Mouse (Mus musculus) naive thymus-derived CD4-positive, alpha-beta T cell, adult 2 months (primary cell): ENCODE measurements around the gene Cox16.
A peak's percentile ranks its signal among the peaks of the same experiment; 100 is the strongest.
"Not testable (repeated sequence)": the region's sequence is repeated elsewhere in the genome, so short reads cannot be mapped to it uniquely, and the experiment has no call there.

ENCODE experiments used
- DNase-seq: peaks from one replicate; pipeline ENCODE4 v3.0.0-alpha.2; 2011; ENCODE audit warnings: low read depth

Cox16 gene

DNA sequence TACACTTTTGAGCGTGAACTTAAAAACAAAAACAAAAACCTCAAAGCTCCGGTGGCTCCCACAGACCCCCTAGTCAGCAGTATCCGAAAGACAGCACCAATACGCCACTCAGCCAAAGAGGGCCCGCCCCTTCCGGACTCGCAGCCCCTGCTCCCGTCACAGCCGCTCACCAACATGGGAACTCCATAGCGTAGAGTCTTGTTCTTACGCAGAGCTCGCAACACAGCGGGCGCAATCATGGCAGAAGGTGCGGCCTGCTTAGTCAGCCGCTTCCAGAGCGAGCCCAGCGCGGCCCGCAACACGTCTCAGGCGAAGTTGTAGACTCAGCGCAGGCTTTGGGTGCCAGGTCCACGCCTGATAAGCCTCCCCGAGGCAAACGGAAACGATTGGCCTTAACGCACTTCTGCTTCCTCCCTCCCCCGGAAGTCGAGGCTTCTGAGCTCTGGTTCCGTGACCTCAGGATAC is at the start of gene Cox16:
Gene Cox16 (minus strand): TSS at position 401 of the 465 bp plus-strand sequence.
- peak; percentile 90 for DNase-seq

DNA sequence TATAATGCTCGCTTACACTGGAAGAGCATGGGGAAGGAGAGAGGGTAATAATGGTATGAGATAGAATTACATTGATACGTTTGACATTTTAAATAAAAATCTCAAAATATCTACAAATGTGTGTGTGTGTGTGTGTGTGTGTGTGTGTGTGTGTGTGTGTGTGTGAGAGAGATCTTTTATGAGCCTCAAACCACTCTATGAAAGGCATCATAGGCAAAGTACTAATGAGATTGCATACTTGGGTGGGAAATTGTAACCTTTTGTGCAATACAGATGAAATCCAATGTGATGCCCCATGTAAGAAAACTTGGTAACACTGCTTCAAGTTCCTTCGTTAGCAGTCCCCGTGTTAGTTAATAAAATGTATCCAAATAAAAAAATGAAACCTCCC is 48.1 kb upstream of the Cox16 start:
- no peak for DNase-seq

DNA sequence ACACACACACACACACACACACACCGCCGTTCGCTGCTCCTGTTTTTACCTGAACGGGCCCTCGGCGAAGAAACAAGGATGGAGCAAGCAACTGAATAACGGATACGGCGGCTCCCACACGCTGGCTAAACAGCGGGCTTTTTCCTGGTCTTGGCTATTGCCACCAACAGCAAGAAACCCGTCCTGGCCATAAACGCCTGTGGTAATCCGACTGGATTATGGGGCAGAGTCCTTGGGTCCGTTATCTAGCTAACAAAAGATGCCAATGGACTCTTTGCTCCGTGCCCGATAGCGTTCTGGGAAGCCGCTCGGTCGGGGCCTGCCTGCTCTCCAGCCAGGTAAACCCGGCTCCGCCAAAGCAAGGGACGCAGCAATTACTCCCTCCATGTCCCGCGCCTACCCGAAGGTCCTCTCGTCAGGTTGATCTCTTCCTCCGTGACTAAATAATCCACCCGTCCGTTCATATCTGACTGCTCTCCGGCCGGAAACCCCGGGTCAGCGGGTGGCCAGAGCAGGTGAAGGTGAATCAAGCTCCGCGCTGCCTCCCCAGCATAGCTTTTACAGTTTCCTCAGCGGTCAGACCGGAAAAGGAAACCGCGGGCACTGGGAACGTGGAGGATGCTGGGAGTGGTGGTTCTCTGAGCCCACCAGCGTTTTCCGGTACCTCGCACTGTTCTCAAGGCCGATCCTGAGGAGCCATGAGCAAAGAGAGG is 47.5 kb upstream of the Cox16 start, which contains the start of the genes Gm20498 and Synj2bp:
Gene Gm20498 (minus strand): TSS at position 590 of the 713 bp plus-strand sequence.
Gene Synj2bp (minus strand): TSS at position 596 of the 713 bp plus-strand sequence.
- DNase-seq = peak; percentile 78

DNA sequence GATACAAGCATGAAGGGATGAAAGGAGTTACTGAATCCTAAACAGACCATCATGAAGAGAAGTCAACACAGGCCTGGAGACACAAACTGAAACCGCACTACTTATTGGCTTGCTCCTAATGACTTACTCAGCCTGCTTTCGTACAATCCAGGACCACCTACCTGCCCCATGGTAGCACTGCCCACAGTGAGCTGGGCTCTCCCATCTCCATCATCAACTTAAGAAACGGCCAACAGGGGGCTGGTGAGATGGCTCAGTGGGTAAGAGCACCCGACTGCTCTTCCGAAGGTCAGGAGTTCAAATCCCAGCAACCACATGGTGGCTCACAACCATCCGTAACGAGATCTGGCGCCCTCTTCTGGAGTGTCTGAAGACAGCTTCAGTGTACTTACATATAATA is 45.7 kb upstream of the Cox16 start:
- peak; percentile 15 for DNase-seq

DNA sequence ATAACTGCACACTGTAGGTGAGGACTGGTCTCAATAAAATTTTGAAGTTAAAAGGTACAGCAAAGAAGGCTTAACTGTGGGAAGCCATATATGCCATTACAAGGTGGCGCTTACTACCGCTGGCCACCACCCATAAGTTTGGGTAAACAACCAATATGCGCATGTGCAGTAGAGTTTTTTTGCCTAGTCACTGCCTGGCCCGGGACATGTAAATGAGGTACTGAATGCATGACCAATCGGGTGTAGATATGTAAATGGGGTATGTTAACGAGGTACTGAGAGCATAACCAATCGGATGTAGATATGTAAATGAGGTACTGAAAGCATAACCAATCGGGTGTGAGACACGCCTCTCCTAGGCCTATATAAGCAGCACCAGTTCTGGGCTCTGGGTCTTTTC is 12.0 kb upstream of the Cox16 start:
- not testable (repeated sequence) for DNase-seq

DNA sequence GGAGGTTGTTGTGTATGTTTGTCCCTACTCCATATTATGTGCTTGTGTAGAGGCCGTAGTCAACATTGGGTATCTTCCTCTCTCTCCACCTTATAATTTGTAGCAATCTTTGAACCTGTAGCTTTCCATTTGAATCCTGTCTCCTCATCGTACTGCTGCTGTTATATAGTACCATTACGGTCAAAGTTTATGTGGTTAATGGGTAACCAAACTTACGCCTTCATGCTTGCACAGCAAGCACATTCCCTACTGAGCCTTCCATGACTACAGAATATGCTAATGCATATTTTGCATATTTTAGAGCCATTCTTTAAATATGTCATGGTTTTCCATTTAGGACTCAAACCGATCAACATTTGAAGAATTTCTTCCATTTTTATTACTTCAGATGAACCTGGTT is 5.6 kb upstream of the Cox16 start:
- no peak for DNase-seq

DNA sequence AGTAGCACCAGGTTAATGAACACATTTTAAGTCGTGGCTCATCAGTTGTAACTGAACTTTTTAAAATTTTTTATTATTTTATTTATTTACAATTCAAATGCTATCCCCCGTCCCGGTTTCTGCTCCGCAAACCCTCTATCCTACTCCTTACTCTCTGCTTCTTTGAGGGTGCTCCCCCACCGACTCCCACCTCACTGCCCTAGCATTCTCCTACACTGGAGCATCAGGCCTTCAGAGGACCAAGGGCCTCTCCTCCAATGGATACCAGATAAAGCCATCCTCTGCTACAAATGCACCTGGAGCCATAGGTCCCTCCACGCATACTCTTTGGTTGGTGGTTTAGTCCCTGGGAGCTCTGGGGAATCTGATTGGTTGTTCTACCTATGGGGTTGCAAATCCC is 384 bp upstream of the Cox16 start:
- peak; percentile 7 for DNase-seq

DNA sequence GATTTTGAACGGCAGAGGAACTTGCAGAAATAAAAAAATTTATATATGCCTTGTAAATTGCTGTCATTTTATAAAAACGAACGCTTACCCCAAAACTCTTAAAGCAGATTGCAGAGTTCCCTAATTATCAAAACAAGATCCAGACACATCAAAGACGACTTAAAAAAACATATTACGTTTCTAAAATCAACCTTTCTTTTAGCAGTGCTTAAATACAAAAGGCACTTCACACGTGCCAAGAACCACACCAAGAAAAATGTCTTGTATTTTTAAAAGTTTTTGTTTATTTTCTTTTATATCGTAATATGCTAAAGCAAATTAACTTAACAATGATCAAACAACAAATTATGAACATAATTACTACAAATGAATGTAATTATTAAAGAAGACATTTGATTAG is 715 bp downstream of the Cox16 start:
- no peak for DNase-seq

DNA sequence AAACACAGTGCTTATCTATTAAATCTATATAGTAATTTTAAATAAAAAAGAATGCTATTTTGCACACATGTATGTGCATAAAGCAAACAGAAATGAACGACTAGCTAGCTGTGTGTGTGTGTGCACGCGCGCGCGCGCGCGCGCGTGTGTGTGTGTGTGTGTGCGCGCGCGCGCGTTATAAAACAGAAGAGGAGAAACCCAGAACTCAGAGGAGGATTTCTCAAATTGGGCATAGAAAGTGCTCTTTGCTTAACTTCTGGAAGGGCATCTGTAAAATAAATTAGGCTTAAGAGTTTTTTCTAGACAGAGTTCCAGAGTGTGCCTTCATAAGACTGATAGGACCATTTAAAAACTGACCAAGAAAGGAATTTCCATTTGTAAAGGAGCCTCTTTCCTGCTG is 1.3 kb downstream of the Cox16 start:
- peak; percentile 56 for DNase-seq

DNA sequence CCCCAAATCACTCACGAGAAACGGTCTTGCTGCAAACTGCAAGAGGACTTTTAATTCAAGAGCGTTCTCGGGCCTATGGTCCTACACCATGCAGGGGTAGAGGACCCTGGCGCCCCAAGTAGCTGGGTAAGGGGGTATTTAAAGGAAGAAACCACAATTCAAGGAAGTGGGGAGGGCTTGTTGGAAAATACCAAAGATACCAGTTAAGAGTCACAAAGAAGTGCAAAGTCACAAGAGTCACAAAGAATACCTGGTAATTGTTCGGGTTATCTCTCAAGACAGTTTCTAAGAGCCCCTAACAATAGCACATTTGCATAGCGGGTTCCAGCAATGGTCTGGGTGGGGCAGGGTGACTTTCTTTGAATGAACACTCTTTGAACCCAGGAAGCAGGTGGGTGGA is 25.9 kb downstream of the Cox16 start:
- not testable (repeated sequence) for DNase-seq

DNA sequence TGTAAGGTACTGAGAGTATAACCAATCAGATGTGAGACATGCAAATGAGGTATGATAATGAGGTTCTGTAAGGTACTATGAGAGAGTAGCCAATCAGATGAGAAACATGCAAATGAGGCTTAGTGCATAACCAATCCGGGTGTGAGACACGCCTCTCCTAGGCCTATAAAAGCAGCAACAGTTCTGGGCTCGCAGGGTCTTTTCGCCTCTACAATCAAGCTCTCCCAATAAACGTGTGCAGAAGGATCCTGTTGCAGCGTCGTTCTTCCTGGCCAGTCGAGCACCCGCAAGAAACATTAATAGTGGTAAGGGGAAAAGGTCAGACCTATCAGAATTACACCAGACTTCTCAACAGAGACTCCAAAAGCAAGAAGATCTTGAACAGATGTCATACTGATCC is 45.9 kb downstream of the Cox16 start:
- DNase-seq = not testable (repeated sequence)

DNA sequence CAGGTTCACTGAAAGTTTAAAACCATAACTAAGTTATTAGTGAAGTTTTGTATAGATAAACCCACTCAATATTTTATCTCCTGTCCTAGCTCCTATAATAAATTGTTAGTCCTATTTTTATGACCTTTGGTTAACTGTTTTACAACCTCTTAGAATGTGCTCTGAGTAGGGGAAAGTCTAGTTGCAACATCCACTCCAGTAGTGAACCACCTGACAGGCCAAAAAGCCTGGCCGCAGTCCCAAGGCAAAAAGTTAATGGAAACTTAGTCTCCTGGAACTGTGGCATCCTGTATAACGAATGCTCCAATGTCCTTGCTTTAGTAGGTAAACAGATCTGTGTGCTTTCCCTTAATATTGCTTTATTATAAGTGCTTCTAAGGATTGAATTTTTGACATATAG is 50.1 kb downstream of the Cox16 start:
- DNase-seq = not testable (repeated sequence)

DNA sequence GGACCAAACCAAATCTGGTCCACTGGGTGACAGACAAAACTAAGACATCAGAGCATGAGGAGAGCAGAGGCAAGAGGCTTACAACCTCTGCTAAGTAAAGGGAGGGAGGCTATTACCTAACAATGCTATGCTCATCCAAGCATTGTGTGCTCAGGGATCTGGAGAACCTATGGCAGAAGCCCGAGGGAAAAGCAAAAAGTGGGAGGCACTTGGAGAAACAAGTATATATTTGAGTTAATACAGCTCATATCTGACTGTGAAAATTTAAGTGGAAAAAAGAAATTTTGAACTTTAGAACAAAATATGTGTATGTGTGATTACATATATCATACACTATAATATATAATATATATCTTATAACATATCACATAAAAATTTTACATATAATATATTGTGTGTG is 63.1 kb downstream of the Cox16 start, which contains the start of gene Adam4:
Gene Adam4 (minus strand): TSS at position 101 of the 400 bp plus-strand sequence.
- no peak for DNase-seq

DNA sequence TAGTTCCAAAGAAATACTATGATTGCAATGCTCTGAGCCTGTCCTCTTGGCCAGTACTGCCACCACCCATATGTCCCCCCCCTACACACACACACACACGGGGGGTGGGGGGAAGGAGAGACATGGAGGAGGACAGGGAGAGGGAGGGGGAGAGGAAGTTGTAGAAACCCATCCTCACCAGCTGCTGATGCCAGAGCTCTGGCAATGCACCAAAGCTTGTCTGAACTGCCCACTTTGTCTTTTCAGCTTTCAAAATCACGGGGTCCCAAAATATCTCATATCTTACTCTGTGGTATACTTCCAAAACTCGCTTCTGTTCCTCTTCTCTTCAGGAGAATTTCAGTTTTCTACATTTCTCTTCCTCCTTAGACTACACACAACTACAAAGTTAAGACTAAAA is 71.7 kb downstream of the Cox16 start:
- no peak for DNase-seq

DNA sequence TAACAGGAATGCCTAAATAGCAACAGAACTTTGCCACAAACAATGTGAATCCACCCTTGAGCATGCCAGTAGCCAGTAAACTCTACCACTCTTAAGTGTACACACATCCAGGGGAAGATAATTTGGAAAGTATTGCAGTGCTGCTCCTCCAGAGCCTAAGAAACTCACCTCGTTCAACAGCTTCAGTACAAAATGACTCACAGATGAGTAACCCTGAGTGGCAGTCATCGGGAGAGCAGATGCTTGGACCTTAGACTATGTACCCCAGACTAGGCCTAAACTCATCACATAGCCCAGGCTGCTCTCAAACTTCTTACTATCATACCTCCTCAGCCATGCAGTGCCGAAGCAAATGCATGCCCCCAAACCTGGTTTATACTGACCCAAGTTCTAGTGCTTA is 76.0 kb downstream of the Cox16 start:
- no peak for DNase-seq

DNA sequence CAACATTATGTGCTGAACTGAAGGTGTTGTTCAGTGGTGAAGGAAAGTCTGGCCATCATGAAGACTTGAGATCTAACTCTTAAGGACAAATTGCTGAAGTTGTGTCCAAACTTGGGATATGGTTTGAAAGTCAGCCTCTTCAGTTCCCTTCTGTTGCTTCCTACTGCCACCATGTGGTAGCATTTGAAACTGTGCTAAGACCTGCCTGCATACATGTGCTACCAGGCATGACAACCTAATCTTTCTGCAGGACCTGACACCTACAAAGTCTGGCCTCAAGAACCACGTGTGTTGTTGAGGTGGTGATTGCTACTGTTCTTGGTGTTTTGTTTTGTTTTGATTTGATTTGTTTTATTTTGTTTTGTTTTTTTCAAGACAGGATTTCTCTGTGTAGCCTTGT is 82.7 kb downstream of the Cox16 start:
- peak; percentile 39 for DNase-seq

DNA sequence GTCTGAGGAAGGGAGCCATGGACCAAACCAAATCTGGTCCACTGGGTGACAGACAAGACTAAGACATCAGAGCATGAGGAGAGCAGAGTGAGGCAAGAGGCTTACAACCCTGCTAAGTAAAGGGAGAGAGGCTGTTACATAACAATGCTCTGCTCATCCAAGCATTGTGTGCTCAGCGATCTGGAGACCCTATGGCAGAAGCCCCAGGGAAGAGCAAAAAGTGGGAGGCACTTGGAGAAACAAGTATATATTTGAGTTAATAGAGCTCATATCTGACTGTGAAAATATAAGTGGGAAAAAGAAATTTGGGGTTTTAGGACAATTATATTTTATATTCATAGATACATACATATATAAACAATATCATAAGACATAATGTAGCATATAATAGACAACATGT is 105.6 kb downstream of the Cox16 start, which contains the start of gene Gm4787:
Gene Gm4787 (minus strand): TSS at position 101 of the 400 bp plus-strand sequence.
- DNase-seq = not testable (repeated sequence)

DNA sequence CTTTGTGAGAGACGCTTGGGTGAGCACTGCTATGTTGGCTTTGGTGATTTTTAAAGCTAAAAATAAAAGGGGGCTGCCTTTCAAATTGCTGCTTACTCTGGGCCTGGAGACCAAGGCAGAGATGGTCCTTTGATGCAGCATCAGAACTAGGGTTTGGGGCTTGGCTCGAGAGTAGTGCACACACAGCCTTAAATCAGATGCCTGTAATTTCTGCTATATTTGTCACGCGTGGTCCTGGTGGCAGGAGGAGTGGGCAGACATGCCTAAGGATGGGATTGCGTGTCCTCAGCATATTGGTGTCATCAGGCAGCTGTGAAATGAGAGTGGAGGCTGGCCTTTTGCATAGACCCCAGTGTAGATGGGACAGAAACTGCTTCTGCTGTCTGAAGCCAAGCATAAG is 151.1 kb downstream of the Cox16 start:
- DNase-seq = no peak

DNA sequence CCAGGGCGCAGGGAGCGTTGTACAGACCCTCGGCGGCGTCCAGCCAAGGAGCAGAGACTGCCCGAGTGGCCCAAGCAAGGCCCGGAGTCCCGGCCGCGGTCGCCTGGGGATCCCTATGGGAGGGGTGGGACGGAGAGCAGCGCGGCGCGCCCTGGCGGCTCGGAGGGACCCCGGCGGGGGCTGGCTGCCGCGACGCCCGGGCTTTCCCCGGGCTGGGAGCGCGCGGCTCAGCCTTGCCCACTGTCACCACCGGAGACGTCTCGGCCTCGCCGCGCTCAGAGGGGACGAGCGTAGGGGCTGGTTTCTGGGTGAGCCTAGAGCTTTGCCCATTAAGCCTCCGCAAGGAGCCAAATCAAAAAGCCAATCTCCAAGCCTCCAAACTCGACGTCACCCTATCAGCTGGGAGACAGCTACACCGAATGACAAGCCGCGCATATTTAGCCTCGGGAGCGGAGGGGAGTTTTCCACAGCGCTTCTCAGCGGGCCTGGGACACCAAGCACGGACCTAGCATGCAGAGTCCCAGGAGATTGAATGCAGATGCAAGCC is 152.0 kb downstream of the Cox16 start, which contains the start of gene Slc8a3:
Gene Slc8a3 (minus strand): TSS at position 306 of the 547 bp plus-strand sequence.
- DNase-seq = no peak

DNA sequence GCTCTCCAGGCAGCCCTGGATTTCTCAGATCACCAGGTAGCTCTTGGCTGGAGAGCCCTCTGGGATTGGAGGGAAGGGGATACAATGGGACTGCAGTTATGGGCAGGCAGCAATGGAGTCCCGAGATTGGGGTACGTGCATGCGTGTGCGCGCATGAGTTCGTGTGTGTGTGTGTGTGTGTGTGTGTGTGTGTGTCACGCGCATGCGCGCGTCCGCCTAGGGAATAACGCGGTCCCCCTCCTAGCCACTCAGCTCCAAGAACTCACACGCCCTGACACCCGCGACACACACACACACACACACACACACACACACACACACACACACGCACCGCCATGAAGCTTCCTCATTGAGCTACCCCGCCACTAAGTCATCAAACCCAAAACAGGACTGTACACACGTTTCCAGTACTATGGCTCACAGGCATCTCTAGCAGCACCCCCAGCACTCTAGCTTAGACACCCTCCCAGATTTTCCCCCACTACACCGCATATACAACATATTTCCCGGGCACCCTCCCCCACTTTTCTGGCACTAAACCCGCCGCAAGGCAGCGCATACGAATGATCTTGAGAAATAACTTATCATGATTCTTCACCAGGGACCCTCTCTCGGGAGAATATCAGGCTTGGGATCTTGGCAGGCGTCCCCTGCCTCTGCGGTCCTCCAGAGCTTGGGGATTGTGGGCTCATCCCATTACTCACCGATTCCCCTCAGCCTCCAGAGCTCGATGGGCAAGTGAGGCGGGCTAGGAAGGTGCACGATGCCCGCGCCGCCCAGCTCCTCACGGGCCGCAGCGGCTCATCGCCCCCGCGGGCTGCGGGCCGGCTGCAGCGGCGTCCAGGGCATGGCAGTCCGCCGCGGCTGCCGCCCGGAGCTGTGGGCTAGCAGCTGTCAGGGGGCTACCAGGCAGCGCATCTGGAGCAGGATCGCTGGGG is 152.7 kb downstream of the Cox16 start:
- DNase-seq = no peak

DNA sequence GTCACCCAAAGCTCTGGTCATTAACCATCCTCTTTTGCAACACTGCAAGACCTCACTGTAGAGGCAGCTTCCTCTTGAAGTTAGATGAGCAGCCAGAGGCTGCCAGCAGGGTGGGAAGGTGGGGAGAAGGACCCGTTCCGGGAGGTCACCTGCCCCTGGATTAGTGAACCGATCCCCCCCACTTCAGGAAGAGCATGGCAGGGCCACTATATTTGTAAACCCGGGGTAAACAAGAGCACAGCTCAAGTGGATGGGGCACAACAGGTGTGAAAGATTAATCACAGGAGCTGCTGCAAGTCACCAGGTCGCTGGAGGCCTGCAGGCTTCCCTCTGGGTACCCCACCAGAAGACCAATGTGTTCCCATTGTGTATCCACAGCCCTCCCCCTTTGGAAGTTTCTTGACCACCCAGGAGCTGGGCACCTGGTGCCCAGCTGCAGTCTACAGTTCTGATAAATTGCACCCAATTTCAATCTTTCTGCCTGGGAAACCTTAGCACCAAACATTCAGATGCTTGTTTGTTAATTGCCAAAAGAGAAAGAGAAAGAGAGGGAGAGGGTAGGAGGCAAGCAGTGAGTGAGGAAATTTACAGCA is 153.8 kb downstream of the Cox16 start:
- DNase-seq = no peak

DNA sequence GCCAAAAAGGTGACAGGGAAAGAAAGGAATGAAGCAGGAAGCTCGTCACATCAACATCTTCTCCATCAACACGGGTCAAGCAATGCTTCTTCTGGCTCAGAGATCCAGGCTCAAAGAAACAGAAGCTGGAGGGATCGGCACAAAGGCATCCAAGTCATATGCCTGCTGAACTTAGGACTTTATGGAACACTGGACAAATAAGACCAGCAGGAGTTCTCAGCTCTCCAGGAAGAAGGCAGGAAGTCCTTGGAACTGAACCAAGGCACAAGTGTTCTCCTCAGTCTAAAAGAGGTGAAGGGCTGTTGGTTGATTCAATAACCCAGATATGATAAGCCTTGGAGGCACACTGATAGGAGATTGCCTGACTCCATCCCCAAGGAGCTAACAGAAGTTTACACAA is 159.9 kb downstream of the Cox16 start:
- no peak for DNase-seq
